Mouse (Mus musculus): ENCODE measurements around the gene Atxn1. TPM values are rescaled to one million over a fixed set of nuclear protein-coding genes. Genes with fewer than 3 reads are reported as not detected.

Atxn1 gene
- polyA plus RNA-seq, 1 experiment from 2014 or later, result 10.4 TPM

DNA sequence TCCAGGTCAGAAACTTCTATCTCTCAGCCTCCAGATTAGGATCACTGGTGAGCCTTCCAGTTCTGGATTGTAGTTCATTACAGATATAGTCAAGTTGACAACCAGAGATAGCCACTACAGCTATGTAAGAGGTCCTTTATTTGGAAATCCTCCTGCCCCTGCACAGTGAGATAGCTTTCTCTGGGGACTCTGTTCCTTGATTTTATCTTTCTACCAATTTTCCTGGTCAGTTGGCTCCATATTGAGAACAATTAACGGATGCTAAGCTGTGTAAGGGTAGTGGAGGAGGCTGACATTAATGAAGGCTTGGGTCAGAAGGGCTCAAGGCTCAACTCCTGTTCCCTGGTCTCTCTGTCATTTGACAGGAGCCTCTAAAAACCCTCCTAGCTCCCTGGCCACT lies 335.1 kb downstream of the Atxn1 start:
- WGBS, result 79% methylated on average over 1 of the region's 1 CpGs

DNA sequence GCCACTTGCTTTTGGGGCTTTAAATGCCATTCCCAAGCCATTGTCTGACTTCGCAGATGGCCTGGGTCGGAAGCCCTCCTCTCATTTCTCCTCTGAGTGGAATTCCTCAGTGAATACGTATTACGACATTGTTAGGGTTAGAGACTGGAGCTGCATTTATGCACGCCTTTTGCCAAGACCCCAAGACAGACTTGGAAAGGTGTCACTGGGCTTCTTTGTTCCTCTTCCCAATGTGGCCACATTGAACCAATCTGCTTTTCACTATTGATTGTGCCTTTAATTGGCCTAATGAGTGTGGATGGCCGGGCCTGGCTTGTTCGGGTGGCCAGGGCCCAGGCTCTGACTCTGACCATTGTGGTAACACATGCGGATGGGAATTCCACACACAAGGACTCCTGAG lies 336.5 kb downstream of the Atxn1 start:
- Histone ChIP-seq H3K9me3 (replicated peaks; ENCODE audit: control insufficient read depth, low read length, poor library complexity, severe bottlenecking) (no peaks in the 10 kb centered on the region), H3K4me2 (ENCODE audit: low read length) (no peak overlapping the region), H3K27me3 (ENCODE audit: control insufficient read depth, insufficient read depth, low read depth, low read length) (no peaks in the 10 kb centered on the region), H3K4me3 (ENCODE audit: low read depth, low read length) (no peak overlapping the region), H3K9ac (ENCODE audit: low read depth, low read length) (no peak overlapping the region), H3K27ac (ENCODE audit: low read length) (no peak overlapping the region), H3K36me3 (ENCODE audit: control insufficient read depth, insufficient read depth, low read length) (no peaks in the 10 kb centered on the region), H3K4me1 (ENCODE audit: control insufficient read depth, insufficient read depth, low read length) (no peaks in the 10 kb centered on the region)
- ATAC-seq, result no peak
- 62% methylated on average over 8 of the region's 8 CpGs for WGBS

More for the DNA sequence above, 335.1 kb downstream of the Atxn1 start:
- H3K27ac ChIP-seq (ENCODE audit: low read length), result no peak overlapping the region
- ATAC-seq, result no peak
- no peaks in the 10 kb centered on the region for H3K9me3 ChIP-seq (replicated peaks; ENCODE audit: control insufficient read depth, low read length, poor library complexity, severe bottlenecking)
- H3K27me3 ChIP-seq (ENCODE audit: control insufficient read depth, insufficient read depth, low read depth, low read length), result no peaks in the 10 kb centered on the region
- no peak overlapping the region for H3K4me3 ChIP-seq (ENCODE audit: low read depth, low read length)
- H3K4me2 ChIP-seq (ENCODE audit: low read length), result no peak overlapping the region
- H3K36me3 ChIP-seq (ENCODE audit: control insufficient read depth, insufficient read depth, low read length), result no peaks in the 10 kb centered on the region
- no peak overlapping the region for H3K9ac ChIP-seq (ENCODE audit: low read depth, low read length)
- H3K4me1 ChIP-seq (ENCODE audit: control insufficient read depth, insufficient read depth, low read length), result no peaks in the 10 kb centered on the region

DNA sequence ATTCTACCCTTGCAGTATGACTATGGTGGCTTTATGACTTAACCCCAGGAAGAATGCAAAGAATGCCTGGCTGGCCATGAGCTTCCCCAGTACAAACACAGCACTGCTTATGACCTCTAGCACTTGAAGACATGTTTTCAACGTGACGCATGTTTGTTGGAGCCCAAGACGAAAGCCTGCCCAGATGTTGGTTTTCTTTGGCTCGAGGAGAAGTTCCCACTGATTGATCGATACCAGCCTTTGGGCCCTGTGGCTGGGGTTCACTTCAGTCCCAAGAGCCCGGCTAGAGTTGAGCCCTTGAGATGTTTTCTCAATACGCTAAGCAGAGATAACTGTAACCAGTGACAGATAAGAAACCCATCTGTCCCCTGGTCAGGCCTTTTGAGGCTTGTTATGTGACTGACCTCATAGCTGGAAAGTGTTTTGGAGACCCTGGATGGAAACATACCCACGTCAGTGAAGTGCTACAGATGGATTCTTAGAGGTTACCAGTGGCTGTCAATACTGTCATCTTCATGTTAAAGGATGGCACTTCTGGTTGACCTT lies 337.5 kb downstream of the Atxn1 start:
- no peaks in the 10 kb centered on the region for H3K9me3 ChIP-seq (replicated peaks; ENCODE audit: control insufficient read depth, low read length, poor library complexity, severe bottlenecking)
- H3K27me3 ChIP-seq (ENCODE audit: control insufficient read depth, insufficient read depth, low read depth, low read length), result no peaks in the 10 kb centered on the region
- H3K4me3 ChIP-seq (ENCODE audit: low read depth, low read length), result no peak overlapping the region
- H3K4me2 ChIP-seq (ENCODE audit: low read length), result no peak overlapping the region
- H3K27ac ChIP-seq (ENCODE audit: low read length), result no peak overlapping the region
- H3K9ac ChIP-seq (ENCODE audit: low read depth, low read length), result no peak overlapping the region
- H3K4me1 ChIP-seq (ENCODE audit: control insufficient read depth, insufficient read depth, low read length), result no peaks in the 10 kb centered on the region
- ATAC-seq, result no peak
- no peaks in the 10 kb centered on the region for H3K36me3 ChIP-seq (ENCODE audit: control insufficient read depth, insufficient read depth, low read length)
- 90% methylated on average over 8 of the region's 8 CpGs for WGBS

DNA sequence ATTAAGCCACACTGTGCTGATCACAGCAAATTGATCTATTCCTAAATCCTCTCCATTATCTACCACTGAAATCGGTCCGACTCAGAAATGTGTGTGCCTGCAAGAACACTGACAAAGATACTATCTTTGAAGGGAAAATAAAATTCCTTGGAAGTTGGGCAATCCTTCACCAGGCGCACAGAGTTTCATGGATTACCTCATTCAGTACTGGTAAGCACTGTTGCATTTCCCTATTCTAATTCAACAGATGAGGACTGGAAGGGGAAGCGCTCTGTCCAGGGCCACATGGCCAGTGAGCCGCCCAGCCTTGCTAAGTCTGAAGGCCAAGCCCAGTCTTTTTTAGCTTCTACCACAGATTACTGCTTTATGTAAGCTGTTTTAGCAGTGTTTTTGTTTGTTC lies 339.1 kb downstream of the Atxn1 start:
- no peak for ATAC-seq
- 94% methylated on average over 5 of the region's 5 CpGs for WGBS
- no peak overlapping the region for H3K9ac ChIP-seq (ENCODE audit: low read depth, low read length)
- no peaks in the 10 kb centered on the region for H3K27me3 ChIP-seq (ENCODE audit: control insufficient read depth, insufficient read depth, low read depth, low read length)
- no peaks in the 10 kb centered on the region for H3K4me1 ChIP-seq (ENCODE audit: control insufficient read depth, insufficient read depth, low read length)
- H3K36me3 ChIP-seq (ENCODE audit: control insufficient read depth, insufficient read depth, low read length), result no peaks in the 10 kb centered on the region
- H3K27ac ChIP-seq (ENCODE audit: low read length), result no peak overlapping the region
- H3K4me2 ChIP-seq (ENCODE audit: low read length), result no peak overlapping the region
- H3K9me3 ChIP-seq (replicated peaks; ENCODE audit: control insufficient read depth, low read length, poor library complexity, severe bottlenecking), result no peaks in the 10 kb centered on the region
- H3K4me3 ChIP-seq (ENCODE audit: low read depth, low read length), result no peak overlapping the region

DNA sequence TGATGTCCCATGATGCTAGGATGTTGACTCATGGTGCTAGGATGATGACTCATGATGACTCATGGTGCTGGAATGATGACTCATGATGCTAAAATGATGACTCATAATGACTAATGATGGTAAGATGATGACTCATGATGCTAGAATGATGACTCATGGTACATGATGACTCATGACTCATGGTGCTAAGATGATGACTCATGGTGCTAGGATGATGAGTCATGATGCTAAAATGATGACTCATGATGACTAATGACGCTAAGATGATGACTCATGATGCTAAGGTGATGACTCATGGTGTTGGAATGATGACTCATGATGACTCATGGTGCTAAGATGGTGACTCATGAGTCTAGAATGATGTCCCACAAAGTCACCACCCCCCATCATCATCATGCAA lies 341.0 kb downstream of the Atxn1 start:
- H3K27me3 ChIP-seq (ENCODE audit: control insufficient read depth, insufficient read depth, low read depth, low read length), result no peaks in the 10 kb centered on the region
- H3K9ac ChIP-seq (ENCODE audit: low read depth, low read length), result no peak overlapping the region
- H3K36me3 ChIP-seq (ENCODE audit: control insufficient read depth, insufficient read depth, low read length), result no peaks in the 10 kb centered on the region
- H3K9me3 ChIP-seq (replicated peaks; ENCODE audit: control insufficient read depth, low read length, poor library complexity, severe bottlenecking), result no peaks in the 10 kb centered on the region
- peaks cover 4% of the 10 kb centered on the region for H3K4me1 ChIP-seq (ENCODE audit: control insufficient read depth, insufficient read depth, low read length)
- no peak for ATAC-seq
- 73% methylated on average over 1 of the region's 1 CpGs for WGBS
- H3K27ac ChIP-seq (ENCODE audit: low read length), result no peak overlapping the region
- H3K4me3 ChIP-seq (ENCODE audit: low read depth, low read length), result no peak overlapping the region
- H3K4me2 ChIP-seq (ENCODE audit: low read length), result no peak overlapping the region

DNA sequence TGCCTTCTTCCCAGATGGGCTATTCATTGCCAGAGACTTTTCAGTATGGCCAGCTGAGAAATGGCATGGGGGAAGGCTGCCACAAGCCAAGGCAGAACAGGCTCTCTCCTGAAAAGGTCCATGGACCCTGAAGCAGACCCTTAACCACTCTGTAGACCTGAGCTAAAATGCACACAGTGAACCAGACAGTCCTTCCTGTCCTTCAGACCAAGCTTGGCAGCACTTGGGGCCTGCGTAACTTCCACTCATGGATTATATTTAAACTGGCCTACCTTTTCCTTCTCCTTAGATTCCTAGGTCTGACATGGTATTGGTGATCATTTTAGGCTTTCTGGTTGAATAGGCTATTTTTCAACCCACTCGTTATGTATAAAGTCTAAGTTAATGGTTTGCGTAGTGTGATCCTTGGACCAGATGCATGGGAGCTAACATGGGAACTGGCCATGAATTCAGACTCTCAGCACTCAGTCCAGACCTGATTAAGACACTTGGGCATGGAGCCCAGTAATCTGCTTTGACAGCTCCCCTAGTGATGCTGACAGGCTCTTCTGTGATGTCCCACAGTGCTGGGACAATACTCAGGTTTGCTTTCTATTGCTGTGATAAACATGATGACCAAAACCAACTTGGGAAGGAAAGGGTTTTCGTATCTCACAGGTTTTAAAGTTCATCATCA lies 341.8 kb downstream of the Atxn1 start:
- H3K9me3 ChIP-seq (replicated peaks; ENCODE audit: control insufficient read depth, low read length, poor library complexity, severe bottlenecking), result no peaks in the 10 kb centered on the region
- H3K4me1 ChIP-seq (ENCODE audit: control insufficient read depth, insufficient read depth, low read length), result peaks cover 4% of the 10 kb centered on the region
- no peak for ATAC-seq
- no peaks in the 10 kb centered on the region for H3K36me3 ChIP-seq (ENCODE audit: control insufficient read depth, insufficient read depth, low read length)
- no peak overlapping the region for H3K4me2 ChIP-seq (ENCODE audit: low read length)
- H3K27ac ChIP-seq (ENCODE audit: low read length), result no peak overlapping the region
- no peak overlapping the region for H3K4me3 ChIP-seq (ENCODE audit: low read depth, low read length)
- 87% methylated on average over 4 of the region's 4 CpGs for WGBS
- H3K9ac ChIP-seq (ENCODE audit: low read depth, low read length), result no peak overlapping the region
- no peaks in the 10 kb centered on the region for H3K27me3 ChIP-seq (ENCODE audit: control insufficient read depth, insufficient read depth, low read depth, low read length)

DNA sequence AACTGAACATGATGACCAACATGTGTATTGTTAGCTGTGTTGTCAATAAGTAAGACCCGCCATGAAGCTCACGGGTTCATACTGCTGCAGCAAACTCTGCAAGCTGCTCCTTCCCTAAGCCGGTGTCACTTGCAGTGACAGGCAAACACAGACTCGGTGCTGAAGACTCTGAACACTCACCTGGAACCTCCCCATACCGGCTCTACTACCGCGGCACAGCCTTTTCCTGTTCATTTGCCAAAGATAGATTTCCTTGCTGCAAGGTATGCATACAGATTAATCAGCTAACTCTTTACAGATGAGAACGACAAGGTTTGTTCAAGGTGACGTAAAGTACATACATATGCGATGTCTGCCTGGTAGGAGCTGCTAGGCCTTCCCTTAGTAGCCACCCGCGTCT lies 344.1 kb downstream of the Atxn1 start:
- no peak overlapping the region for H3K4me2 ChIP-seq (ENCODE audit: low read length)
- no peaks in the 10 kb centered on the region for H3K36me3 ChIP-seq (ENCODE audit: control insufficient read depth, insufficient read depth, low read length)
- 82% methylated on average over 12 of the region's 12 CpGs for WGBS
- peaks cover 4% of the 10 kb centered on the region for H3K4me1 ChIP-seq (ENCODE audit: control insufficient read depth, insufficient read depth, low read length)
- no peak for ATAC-seq
- H3K27ac ChIP-seq (ENCODE audit: low read length), result no peak overlapping the region; the same call in 1 of the 2 replicates
- H3K4me3 ChIP-seq (ENCODE audit: low read depth, low read length), result no peak overlapping the region
- no peak overlapping the region for H3K9ac ChIP-seq (ENCODE audit: low read depth, low read length)
- H3K9me3 ChIP-seq (replicated peaks; ENCODE audit: control insufficient read depth, low read length, poor library complexity, severe bottlenecking), result no peaks in the 10 kb centered on the region
- no peaks in the 10 kb centered on the region for H3K27me3 ChIP-seq (ENCODE audit: control insufficient read depth, insufficient read depth, low read depth, low read length)

DNA sequence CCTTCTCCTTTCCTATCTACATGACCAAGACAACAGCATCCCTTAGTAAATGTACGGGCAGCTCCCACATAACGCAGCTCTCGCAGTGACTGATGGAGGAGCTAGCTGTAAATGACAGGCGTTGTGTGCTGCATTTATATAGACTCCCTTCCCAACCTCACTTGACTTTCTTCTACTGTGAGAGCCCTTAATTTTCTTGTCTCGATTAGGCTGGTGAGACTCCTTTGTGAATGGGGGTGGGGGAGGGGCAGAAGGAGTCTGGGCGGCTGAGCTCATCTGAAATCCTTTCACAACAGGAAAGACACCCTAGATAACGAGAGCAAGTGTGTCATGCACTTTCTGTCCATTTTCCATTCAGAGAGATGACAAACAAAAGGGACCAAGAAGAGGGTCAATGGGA lies 344.5 kb downstream of the Atxn1 start:
- no peak overlapping the region for H3K27ac ChIP-seq (ENCODE audit: low read length)
- no peaks in the 10 kb centered on the region for H3K27me3 ChIP-seq (ENCODE audit: control insufficient read depth, insufficient read depth, low read depth, low read length)
- H3K4me1 ChIP-seq (ENCODE audit: control insufficient read depth, insufficient read depth, low read length), result peaks cover 4% of the 10 kb centered on the region
- H3K4me2 ChIP-seq (ENCODE audit: low read length), result no peak overlapping the region
- 46% methylated on average over 7 of the region's 7 CpGs for WGBS
- no peak for ATAC-seq
- no peaks in the 10 kb centered on the region for H3K9me3 ChIP-seq (replicated peaks; ENCODE audit: control insufficient read depth, low read length, poor library complexity, severe bottlenecking)
- H3K9ac ChIP-seq (ENCODE audit: low read depth, low read length), result no peak overlapping the region
- no peaks in the 10 kb centered on the region for H3K36me3 ChIP-seq (ENCODE audit: control insufficient read depth, insufficient read depth, low read length)
- H3K4me3 ChIP-seq (ENCODE audit: low read depth, low read length), result no peak overlapping the region

DNA sequence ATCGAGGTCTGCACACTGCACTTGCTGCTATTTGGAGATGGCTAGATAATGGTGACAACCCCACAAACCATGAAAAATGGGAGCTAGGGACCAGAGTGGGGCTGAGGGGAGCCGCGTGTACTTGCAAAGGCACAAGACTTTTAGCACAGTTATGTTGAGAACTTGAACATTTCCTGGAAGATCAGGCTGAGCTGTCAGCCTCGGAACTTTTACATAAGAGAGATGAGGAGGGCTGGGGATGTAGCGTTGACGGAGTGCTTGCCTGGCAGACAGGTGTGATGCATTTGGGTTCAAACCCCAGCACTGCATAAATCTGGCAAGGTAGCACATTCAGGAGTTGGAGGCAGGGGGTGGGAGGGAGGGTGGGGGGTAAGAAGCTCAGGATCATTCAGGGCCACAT lies 346.8 kb downstream of the Atxn1 start:
- Histone ChIP-seq H3K4me2 (ENCODE audit: low read length) (no peak overlapping the region), H3K27me3 (ENCODE audit: control insufficient read depth, insufficient read depth, low read depth, low read length) (no peaks in the 10 kb centered on the region), H3K9ac (ENCODE audit: low read depth, low read length) (no peak overlapping the region), H3K9me3 (replicated peaks; ENCODE audit: control insufficient read depth, low read length, poor library complexity, severe bottlenecking) (no peaks in the 10 kb centered on the region), H3K4me3 (ENCODE audit: low read depth, low read length) (no peak overlapping the region), H3K27ac (ENCODE audit: low read length) (no peak overlapping the region), H3K4me1 (ENCODE audit: control insufficient read depth, insufficient read depth, low read length) (peaks cover 4% of the 10 kb centered on the region), H3K36me3 (ENCODE audit: control insufficient read depth, insufficient read depth, low read length) (no peaks in the 10 kb centered on the region)
- no peak for ATAC-seq
- 89% methylated on average over 6 of the region's 6 CpGs for WGBS
